Mouse (Mus musculus): Measurements from ENCODE around the gene Sub1. TPM values are rescaled to one million over a fixed set of nuclear protein-coding genes. Genes with fewer than 3 reads are reported as not detected.

Sub1 gene
- total RNA-seq (2021) = 10 to 100 TPM; 73.6 to 82.5 TPM

- intact Hi-C loops (cut with DNase I) = loop anchor here (5.0 kb wide), 1 partner anchor 40 kb away; no protein-coding TSS in a partner anchor
- DNase-seq (ENCODE audit: low spot score) = no peak
Measured at GRCm38 (mm10) chr15:11996883-11997282, at the start of gene Sub1. Sub1 (minus strand) TSS chr15:11996983.

GRCm38 (mm10) chr15:12040407-12040710, 43.6 kb upstream of the Sub1 start:
- DNase-seq (ENCODE audit: low spot score) = no peak
- intact Hi-C loops (cut with DNase I) = no loop called here

GRCm38 (mm10) chr15:12039671-12040406, 43.1 kb upstream of the Sub1 start:
- no peak for DNase-seq (ENCODE audit: low spot score)
- intact Hi-C loops (cut with DNase I) = loop anchor here (5.0 kb wide), 1 partner anchor 43 kb away; the partner anchor contains the start of gene Sub1

GRCm38 (mm10) chr15:12039256-12039655, 42.5 kb upstream of the Sub1 start:
- intact Hi-C loops (cut with DNase I) = loop anchor here (5.0 kb wide), 1 partner anchor 42 kb away; the partner anchor contains the start of gene Sub1
- no peak for DNase-seq (ENCODE audit: low spot score)

DNA sequence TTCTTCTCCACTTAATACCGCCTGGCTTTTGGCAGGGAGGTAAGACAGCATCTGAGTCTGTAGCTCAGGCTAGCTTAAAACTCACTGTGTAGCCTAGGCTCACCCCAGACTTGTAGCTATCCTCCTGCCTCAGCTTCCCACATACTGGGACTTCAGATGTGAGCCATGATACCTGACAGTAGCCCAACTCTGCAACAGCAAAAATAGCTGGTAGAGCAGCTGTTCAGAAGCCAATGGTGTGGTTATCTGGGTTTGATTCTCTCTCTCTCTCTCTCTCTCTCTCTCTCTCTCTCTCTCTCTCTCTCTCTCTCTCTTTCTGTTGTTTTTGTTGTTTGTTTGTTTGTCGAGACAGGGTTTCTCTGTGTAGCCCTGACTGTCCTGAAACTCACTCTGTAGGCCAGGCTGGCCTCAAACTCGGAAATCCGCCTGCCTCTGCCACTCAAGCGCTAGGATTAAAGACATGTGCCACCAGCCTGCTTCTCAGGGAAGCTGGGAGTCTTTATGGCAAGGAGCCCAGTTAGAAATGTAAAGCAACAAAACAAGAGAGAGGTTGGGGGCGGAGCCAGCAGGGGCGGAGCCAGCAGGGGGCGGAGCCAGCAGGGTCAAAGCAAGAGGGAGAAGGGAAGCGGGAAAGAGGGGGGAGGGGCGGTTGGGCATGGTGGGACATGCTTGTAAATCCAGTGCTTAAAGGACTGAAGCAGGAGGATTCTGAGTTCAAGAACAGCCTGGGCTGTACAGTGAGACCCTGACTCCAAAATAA, 41.3 kb upstream of the Sub1 start:
- intact Hi-C loops (cut with DNase I) = loop anchor here (5.0 kb wide), 1 partner anchor 41 kb away; the partner anchor contains the start of gene Sub1
- DNase-seq (ENCODE audit: low spot score) = no peak

GRCm38 (mm10) chr15:12037217-12037616, 40.4 kb upstream of the Sub1 start:
- intact Hi-C loops (cut with DNase I) = loop anchor here (5.0 kb wide), 1 partner anchor 40 kb away; the partner anchor contains the start of gene Sub1
- DNase-seq (ENCODE audit: low spot score) = no peak

DNA sequence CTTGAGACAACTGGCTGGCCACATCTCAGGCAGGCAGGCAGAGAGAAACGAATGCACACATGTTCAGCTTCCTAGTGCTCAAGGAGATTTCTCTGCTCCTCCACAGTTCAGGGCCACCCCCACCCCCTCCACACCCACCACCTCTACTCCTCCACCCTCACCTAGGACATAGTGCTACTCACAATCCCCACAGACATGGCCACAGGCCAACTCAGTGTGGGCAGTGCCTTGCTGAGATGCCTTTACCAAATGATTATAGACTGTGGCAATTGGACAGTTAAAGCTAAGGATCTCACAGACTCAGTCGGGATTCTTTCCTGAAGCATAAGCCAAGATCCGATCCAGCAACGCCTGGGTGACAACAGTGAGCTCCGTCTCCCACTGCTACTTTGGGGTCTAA, 39.9 kb upstream of the Sub1 start:
- intact Hi-C loops (cut with DNase I) = loop anchor here (5.0 kb wide), 1 partner anchor 39 kb away; the partner anchor contains the start of gene Sub1
- DNase-seq (ENCODE audit: low spot score) = no peak

DNA sequence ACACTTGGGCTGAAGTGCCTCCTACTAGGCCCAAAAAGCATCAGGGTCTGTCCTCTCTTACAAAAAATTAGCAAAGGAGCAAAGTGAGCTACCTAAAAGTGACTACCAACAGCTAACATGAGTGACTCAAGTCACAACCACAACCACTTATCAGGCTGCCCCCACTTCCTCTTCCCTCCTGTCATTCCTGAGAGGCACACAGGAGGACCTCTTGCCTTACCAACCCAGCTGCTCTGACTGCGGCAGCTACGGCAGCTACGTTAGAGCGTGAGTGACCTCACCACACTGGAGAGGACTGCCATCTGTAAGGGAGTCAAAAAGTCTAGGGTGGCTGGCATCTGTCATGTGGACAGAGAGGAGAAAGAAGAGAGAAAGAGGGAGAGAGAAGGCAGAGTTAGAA, 37.5 kb upstream of the Sub1 start:
- no peak for DNase-seq (ENCODE audit: low spot score)
- intact Hi-C loops (cut with DNase I) = no loop called here

- no peak for DNase-seq (ENCODE audit: low spot score)
- intact Hi-C loops (cut with DNase I) = no loop called here
Measured at GRCm38 (mm10) chr15:12033155-12033554, 36.4 kb upstream of the Sub1 start.

DNA sequence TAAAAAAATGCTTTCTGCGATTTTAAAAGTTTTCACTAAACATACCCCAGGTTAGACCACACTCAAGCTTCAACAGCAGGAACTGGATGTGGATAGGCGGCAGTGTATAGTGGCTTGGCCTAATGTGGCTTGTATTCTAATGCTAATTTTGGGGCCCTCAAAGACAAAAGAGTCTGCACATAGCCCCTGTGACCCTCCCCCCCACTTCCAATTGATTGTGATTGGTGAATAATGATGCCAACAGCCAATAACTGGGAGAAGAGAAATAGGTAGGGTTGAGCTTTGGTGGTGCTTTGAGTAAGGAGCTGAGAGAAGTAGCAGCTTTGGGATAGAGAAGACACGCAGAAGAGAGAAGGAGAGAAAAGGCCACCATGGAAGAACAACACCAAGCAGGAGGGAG, 35.7 kb upstream of the Sub1 start:
- intact Hi-C loops (cut with DNase I) = no loop called here

DNA sequence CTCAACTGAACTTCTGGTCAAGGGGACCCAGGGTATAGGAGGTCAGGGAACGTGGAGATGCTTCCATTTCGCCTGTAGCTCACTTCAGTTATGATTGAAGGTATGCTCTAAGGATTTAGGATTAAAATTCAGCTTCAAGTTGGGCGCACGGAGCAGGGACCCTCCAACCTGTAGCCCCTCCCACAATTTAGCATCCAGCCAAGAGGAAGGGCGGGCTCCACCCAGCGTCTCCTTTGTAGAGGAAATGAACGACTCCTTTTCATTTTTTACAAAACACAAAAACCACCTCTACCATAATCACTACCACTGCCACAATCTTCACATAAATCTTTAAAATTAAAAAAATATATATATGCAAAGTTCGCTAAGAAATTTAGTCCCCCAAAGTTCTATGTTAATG, 35.1 kb upstream of the Sub1 start:
- DNase-seq (ENCODE audit: low spot score) = no peak
- intact Hi-C loops (cut with DNase I) = no loop called here

More for the DNA sequence above, 35.7 kb upstream of the Sub1 start:
- no peak for DNase-seq (ENCODE audit: low spot score)

DNA sequence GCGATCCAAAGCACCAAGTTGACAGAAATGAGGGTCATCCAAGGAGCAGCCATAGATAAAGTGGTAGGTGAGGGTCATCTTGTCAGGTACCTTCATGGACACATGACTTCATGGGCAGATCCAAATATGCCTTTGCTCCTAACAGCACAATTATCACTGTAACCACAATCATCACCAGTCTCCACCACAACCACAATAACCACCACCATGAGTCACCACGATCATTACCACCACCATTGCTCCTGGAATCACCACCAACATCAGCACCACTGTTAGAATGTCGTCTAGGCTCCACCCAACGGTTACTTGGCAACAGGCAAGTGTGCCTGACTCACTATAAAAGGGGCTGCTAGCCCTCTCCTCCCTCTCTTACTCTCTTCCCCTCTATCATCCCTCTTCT, 33.4 kb upstream of the Sub1 start:
- intact Hi-C loops (cut with DNase I) = no loop called here
- no peak for DNase-seq (ENCODE audit: low spot score)

DNA sequence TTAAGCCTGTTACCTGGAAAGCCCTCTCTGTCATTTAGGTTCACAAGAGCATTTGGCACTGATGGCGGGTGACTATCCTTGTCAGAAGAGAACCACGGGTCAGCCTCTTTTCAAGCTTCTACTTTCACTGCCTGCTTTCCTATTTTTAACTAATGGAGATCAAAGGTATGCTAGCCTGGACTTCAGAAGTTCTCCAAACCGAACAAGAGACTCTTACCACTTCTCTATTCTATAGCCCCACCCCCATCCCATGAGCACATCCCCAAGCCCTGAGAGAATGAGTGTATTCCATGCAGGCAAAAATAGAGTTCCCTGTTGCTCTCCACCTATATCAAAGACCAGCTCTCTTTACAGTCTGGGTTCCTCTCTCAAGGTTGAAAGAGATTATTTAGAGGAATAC, 31.0 kb upstream of the Sub1 start:
- intact Hi-C loops (cut with DNase I) = no loop called here
- no peak for DNase-seq (ENCODE audit: low spot score)

DNA sequence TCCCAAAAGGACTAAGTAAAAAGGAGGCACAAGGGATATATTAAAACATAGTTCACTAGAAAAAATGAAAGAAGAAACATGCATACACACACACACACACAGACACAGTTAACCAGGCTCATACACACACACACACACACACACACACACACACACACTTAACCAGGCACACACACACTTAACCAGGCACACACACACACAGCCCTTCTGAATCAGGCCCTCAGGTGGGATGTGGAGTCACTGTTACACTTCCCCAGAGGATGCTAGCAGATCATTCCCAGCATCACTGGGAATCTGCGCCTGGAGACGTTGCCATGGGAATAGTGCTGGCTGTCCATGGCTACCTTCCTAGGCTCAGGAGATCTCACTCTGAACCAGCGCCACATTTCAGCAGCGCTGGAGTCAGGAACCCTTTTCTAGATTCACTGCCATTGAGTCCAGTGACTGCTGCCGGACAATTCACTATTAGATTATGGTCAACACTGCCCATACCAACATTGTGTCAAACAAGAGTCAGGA, 30.2 kb upstream of the Sub1 start:
- DNase-seq (ENCODE audit: low spot score) = no peak
- intact Hi-C loops (cut with DNase I) = no loop called here

DNA sequence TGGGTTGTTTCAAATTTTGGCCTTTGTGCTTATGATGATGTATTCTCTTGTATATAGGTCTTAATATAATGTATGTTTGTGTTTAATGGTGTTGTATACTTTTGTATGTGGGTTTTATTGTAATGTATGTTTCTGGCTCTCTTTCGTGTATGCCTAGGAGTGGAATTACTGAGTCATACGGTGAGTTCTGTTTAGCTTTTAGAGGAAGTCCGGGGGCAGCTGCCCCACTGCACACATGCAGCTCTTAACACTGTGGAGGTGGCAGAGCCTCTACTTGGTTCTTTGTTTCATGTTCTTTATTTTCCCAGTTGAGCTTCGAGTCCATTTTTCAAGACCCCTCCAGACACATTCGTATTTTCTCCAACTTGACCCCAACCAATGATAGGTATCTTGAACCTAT, 29.2 kb upstream of the Sub1 start:
- intact Hi-C loops (cut with DNase I) = no loop called here
- no peak for DNase-seq (ENCODE audit: low spot score)

DNA sequence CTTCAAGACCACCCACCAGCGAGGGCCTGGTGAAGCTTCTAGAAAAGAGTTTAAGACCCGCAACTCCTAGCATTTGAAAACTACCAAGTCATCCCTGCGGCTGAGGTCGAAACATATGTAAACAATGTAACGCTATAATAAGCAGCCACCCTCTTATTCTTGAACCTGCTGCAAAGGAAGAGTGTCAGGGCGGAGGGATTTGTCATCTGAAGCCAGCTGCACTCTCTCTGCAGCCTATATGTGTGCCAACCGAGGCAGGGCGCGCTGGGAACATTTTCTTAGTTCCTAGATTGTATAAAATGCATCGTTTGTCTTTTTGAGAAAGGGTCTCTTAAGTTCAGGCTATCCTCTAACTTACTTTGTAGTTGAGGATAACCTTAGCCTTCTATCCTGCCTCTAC, 28.6 kb upstream of the Sub1 start:
- intact Hi-C loops (cut with DNase I) = no loop called here
- DNase-seq (ENCODE audit: low spot score) = no peak

GRCm38 (mm10) chr15:12024791-12025268, 28.0 kb upstream of the Sub1 start:
- no peak for DNase-seq (ENCODE audit: low spot score)

DNA sequence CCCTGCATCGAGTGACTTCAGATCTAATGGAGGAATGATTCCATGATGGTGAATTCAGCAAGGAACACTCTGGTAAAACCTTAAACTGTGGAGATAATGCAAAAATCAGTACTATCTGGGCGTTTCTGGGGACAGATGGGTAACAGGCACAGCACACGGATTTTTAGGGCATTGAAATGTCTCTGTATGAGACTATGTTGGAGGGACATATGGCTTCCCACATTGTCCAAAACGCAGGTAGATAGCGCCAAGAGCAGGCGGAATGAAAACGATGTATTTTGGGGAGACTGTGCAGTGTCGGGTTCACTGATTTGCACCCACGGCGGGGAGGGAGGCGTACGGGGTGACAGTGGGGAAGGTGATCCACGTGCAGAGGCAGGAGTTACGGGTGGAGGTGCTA, 22.7 kb upstream of the Sub1 start:
- no peak for DNase-seq (ENCODE audit: low spot score)
- intact Hi-C loops (cut with DNase I) = no loop called here

More at GRCm38 (mm10) chr15:12024791-12025268, 28.0 kb upstream of the Sub1 start:
- intact Hi-C loops (cut with DNase I) = no loop called here

GRCm38 (mm10) chr15:12018428-12018757, 21.6 kb upstream of the Sub1 start:
- intact Hi-C loops (cut with DNase I) = no loop called here
- no peak for DNase-seq (ENCODE audit: low spot score)

- intact Hi-C loops (cut with DNase I) = no loop called here
- DNase-seq (ENCODE audit: low spot score) = no peak
Measured at GRCm38 (mm10) chr15:12017700-12018427, 21.1 kb upstream of the Sub1 start.
